ENCODE assay signal across 23 mouse cellular contexts in the genomic region with DNA sequence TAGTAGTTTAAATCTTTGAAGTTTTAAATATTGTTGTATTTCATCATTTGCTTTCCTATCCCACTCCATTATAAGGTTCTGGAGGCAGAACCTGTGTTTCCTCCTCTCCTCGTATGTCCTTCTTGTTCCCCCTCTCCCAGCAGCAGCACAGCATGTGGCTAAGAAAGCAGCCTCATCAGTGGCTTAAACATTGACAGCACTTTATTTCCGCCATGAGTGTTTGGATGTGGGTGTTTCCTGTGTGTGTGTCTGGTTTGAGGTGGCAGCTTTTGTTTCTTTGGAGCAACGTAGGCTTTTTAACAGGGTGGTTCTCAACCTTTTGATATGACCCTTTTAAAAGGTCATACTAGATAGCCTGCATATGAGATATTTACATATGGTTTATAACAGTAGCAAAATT. TPM values are rescaled to one million over a fixed set of nuclear protein-coding genes. Genes with fewer than 3 reads are reported as not detected.
DNase-seq lines count a peak whose midpoint lies in the region; ATAC-seq and TF ChIP-seq lines count a peak whose summit lies in the region.
"Had no signal": no experiment of that assay in that cellular context is flagged by ENCODE, and none has a peak within 500 bp of the region (broad histone marks: within the 10 kb centered on the region; RNA-seq: fewer than 3 reads in every experiment).

No protein-coding gene starts in this region.

- ATAC-seq in activated CD4-positive, CD25-positive, alpha-beta regulatory T cell, adult 4 months = peak; percentile 75
- ATAC-seq: forebrain, embryonic 14.5 days; forebrain, postnatal 0 days; hindbrain, embryonic 16.5 days had no signal

- WGBS in olfactory bulb, adult 2 months = 28% methylated on average over 3 of the region's 3 CpGs

- peak overlapping the region; percentile 0; the same call in 1 of the 2 replicates for H3K27ac ChIP-seq in gastrocnemius, adult 2 months
- peak overlapping the region; percentile 54 for H3K27ac ChIP-seq in olfactory bulb, adult 2 months (ENCODE audit: insufficient read depth, low read depth, low read length)
- H3K27ac ChIP-seq: embryonic facial prominence, embryonic 12.5 days; embryonic facial prominence, embryonic 15.5 days; hindbrain, embryonic 10.5 days; hindbrain, embryonic 13.5 days had no signal

- no peak overlapping the region for H3K4me3 ChIP-seq in gastrocnemius, adult 2 months
- H3K4me3 ChIP-seq in olfactory bulb, adult 2 months (ENCODE audit: insufficient read depth, low read depth, low read length) = no peak overlapping the region
- H3K4me3 ChIP-seq: embryonic facial prominence, embryonic 12.5 days; embryonic facial prominence, embryonic 15.5 days; hindbrain, embryonic 10.5 days; hindbrain, embryonic 13.5 days had no signal

- no peak for TF ChIP-seq POLR2A in olfactory bulb, adult 2 months (IDR thresholded peaks at IDR 0.05; ENCODE audit: insufficient read depth, low read depth, low read length)

- TF ChIP-seq CTCF in gastrocnemius, adult 2 months (IDR thresholded peaks at IDR 0.05) = no peak
- TF ChIP-seq CTCF in olfactory bulb, adult 2 months (IDR thresholded peaks at IDR 0.05; ENCODE audit: insufficient read depth, low read depth, low read length) = no peak

- no peak for DNase-seq in gastrocnemius, adult 2 months
- no peak for DNase-seq in gastrocnemius, adult 18-20 months (ENCODE audit: low spot score)
- DNase-seq in CD4-positive helper T cell, adult 2 months (ENCODE audit: low read depth, low spot score) = peak; percentile 50
- no peak for DNase-seq in kidney, adult 9 months
- no peak for DNase-seq in kidney, postnatal 25 days
- no peak for DNase-seq in embryo, embryonic 9.5 days (ENCODE audit: extremely low spot score)
- DNase-seq: adrenal gland, postnatal 10 days; adrenal gland, postnatal 36 days; cerebellum, adult 18-20 months; cerebellum, adult 9-10 months; cerebellum, postnatal 14 days; forebrain, postnatal 0 days; gastrocnemius, postnatal 10 days; gastrocnemius, postnatal 36 days; heart, postnatal 36 days had no signal

- intact Hi-C loops in gastrocnemius, adult 2 months (cut with DNase I) = no loop called here

- H3K4me1 ChIP-seq in olfactory bulb, adult 2 months (ENCODE audit: control insufficient read depth, insufficient read depth, low read length) = peaks cover 5% of the 10 kb centered on the region
- H3K4me1 ChIP-seq: embryonic facial prominence, embryonic 12.5 days; embryonic facial prominence, embryonic 15.5 days; hindbrain, embryonic 10.5 days; hindbrain, embryonic 13.5 days had no signal

RNA-seq across cellular contexts. Expression of a gene that starts 48.6 kb away (rescaled TPM):
- 10 to 100 TPM; 22.3 to 23.1 TPM for total RNA-seq in gastrocnemius, adult 2 months (2021)
- total RNA-seq in gastrocnemius, adult 18-20 months (2021) = 10 to 100 TPM; 25.3 to 33.6 TPM
- polyA plus RNA-seq in activated CD4-positive, CD25-positive, alpha-beta regulatory T cell, adult 4 months (2017; shearing (Covaris generic)) = 100 to 1,000 TPM in 1 of 2 experiments, 10 to 100 TPM in 1; 75.8 to 126 TPM
- polyA plus RNA-seq in olfactory bulb, adult 2 months (2012; ENCODE audit: insufficient read depth, insufficient read length, low replicate concordance, missing spikeins) = not detected in 2 replicates

RNA-seq across cellular contexts. Expression of a gene that starts 52.2 kb away (rescaled TPM):
- 100 to 1,000 TPM; 191 to 193 TPM for total RNA-seq in gastrocnemius, adult 2 months (2021)
- total RNA-seq in gastrocnemius, adult 18-20 months (2021) = 100 to 1,000 TPM; 169 to 186 TPM
- polyA plus RNA-seq in activated CD4-positive, CD25-positive, alpha-beta regulatory T cell, adult 4 months (2017; shearing (Covaris generic)) = 10 to 100 TPM; 45.1 to 58.3 TPM
- 256 TPM in 1 of 2 replicates, not detected in the other for polyA plus RNA-seq in olfactory bulb, adult 2 months (2012; ENCODE audit: insufficient read depth, insufficient read length, low replicate concordance, missing spikeins)
